Mouse (Mus musculus) hindbrain, postnatal 0 days (tissue): Measurements from ENCODE around the gene Rpusd1. TPM values are rescaled to one million over a fixed set of nuclear protein-coding genes. Genes with fewer than 3 reads are reported as not detected.

Source experiments
- ATAC-seq: fragments of 200-750 bp; cut with Nextera tagmentation; 2 replicates; pipeline ENCODE4 v1.8.0; 2017; ENCODE audit warnings: mild to moderate bottlenecking, moderate TSS enrichment, moderate library complexity
- DNase-seq: peaks from one replicate; pipeline ENCODE4 v3.0.0-alpha.2; 2015; ENCODE audit warnings: low spot score
- H3K27ac ChIP-seq: fragments of 300-500 bp; sonication (generic); 2 replicates; pipeline ENCODE4 v1.5.1; 2014; ENCODE audit warnings: mild to moderate bottlenecking
- H3K27me3 ChIP-seq: fragments of 300-500 bp; sonication (generic); 2 replicates; pipeline ENCODE4 v1.6.1; 2014; ENCODE audit warnings: low read length, mixed read lengths; ENCODE audit not compliant: insufficient read depth
- H3K36me3 ChIP-seq: fragments of 300-500 bp; sonication (generic); 2 replicates; pipeline ENCODE4 v1.6.1; 2014; ENCODE audit warnings: low read length, mixed read lengths; ENCODE audit not compliant: insufficient read depth
- H3K4me1 ChIP-seq: fragments of 300-500 bp; sonication (generic); 2 replicates; pipeline ENCODE4 v1.6.1; 2014; ENCODE audit warnings: antibody characterized with exemption, low read length, mixed read lengths; ENCODE audit not compliant: insufficient read depth
- H3K4me2 ChIP-seq: fragments of 300-500 bp; sonication (generic); 2 replicates; pipeline ENCODE4 v1.6.1; 2014; ENCODE audit warnings: low read depth, mild to moderate bottlenecking, low read length, moderate library complexity, mixed read lengths
- H3K4me3 ChIP-seq: fragments of 300-500 bp; sonication (generic); 2 replicates; pipeline ENCODE4 v1.5.1; 2014; ENCODE audit warnings: low read length
- H3K9ac ChIP-seq: fragments of 300-500 bp; sonication (generic); replicated peaks from 2 replicates; pipeline ENCODE4 v1.6.1; 2014; ENCODE audit warnings: mild to moderate bottlenecking, low read length, moderate library complexity, mixed read lengths
- H3K9me3 ChIP-seq: fragments of 300-500 bp; sonication (generic); 2 replicates; pipeline ENCODE4 v1.6.1; 2016; ENCODE audit warnings: low read length, mixed read lengths
- CTCF ChIP-seq: IDR thresholded peaks from 2 replicates; pipeline ENCODE4 v1.5.1; 2016; ENCODE audit warnings: antibody characterized with exemption, control low read depth, low read depth
- whole genome bisulfite sequencing: fragments of 180-500 bp; shearing (Covaris S2); extraction: QIAGEN DNeasy Blood & Tissue Kit; methylation state at CpG from one replicate; pipeline ENCODE4 v1.1.7; 2014; 5-methylcytosine and 5-hydroxymethylcytosine counted together
- polyA plus RNA-seq: library from polyadenylated mRNA; unstranded; fragments of >200 nt; fragmentation: Nextera tagmentation; extraction: Ambion mirVana; gene quantifications from 2 replicates; pipeline ENCODE4 v1.2.1, GENCODE M21; 2015
- total RNA-seq: library from RNA; depleted of rRNA; stranded (reverse); fragments of >200 nt; gene quantifications from 2 replicates; pipeline ENCODE4 v1.2.3, GENCODE M21; 2014

Rpusd1 gene
- total and polyA plus RNA-seq, 2 experiments from 2014 or later = 10.1 to 27.9 TPM

DNA sequence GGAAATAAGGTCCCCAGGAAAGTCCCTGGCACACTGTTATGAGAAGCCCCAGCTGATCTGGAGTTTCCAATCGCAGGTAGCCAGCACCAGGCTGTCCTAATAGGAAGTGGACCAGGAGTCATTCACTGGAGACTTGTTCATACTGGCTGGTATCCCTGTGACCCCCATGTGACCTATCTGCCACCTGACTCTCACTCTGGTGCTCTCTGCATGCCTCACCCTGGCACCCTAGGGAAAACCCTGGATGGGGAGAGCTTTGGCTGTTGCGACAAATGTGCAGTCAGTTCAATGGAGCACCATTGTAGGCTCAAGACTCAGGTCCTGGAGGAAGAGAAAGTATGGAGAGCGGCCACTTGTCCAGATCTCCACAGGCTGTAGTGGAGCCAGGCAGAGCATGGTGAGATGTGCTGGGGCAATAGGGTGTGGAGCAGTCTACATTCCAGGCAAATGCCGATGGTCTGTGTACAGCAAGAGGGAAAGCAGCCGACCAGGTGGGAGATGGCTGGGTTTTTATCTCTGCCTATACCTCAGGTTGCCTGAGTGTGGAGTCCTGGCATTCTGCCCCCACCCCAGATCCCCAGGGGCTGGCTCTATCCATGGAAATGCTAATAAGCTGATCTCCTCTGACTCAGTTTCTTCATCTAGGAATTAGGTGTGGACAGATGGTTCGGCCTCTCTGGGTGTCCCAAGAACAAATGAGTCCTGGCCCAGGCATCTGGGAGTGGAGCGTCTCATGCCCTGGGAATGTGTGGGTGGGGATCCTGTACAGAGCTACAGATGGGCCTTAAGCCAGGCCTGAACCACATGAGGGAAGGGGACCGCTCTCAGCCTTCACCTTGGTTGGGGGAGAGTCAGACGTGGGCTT is 29.1 kb downstream of the Rpusd1 start:
- ATAC-seq (no peak), DNase-seq (no peak)
- no peak for TF ChIP-seq CTCF
- H3K36me3 ChIP-seq = no peaks in the 10 kb centered on the region
- H3K27ac ChIP-seq = no peak overlapping the region
- no peak overlapping the region for H3K4me3 ChIP-seq
- no peak overlapping the region for H3K9ac ChIP-seq
- no peaks in the 10 kb centered on the region for H3K4me1 ChIP-seq
- H3K27me3 ChIP-seq = no peaks in the 10 kb centered on the region
- no peaks in the 10 kb centered on the region for H3K9me3 ChIP-seq
- 81% methylated on average over 9 of the region's 9 CpGs for WGBS
- H3K4me2 ChIP-seq = no peak overlapping the region

GRCm38 (mm10) chr17:25757691-25758090 is 30.2 kb downstream of the Rpusd1 start:
- DNase-seq (no peak), ATAC-seq (no peak)
- Histone ChIP-seq H3K4me1 (no peaks in the 10 kb centered on the region), H3K4me3 (no peak overlapping the region), H3K4me2 (no peak overlapping the region), H3K36me3 (no peaks in the 10 kb centered on the region), H3K27ac (no peak overlapping the region), H3K27me3 (no peaks in the 10 kb centered on the region), H3K9me3 (no peaks in the 10 kb centered on the region), H3K9ac (no peak overlapping the region)
- 78% methylated on average over 3 of the region's 3 CpGs for WGBS
- no peak for TF ChIP-seq CTCF

- H3K4me2 ChIP-seq = no peak overlapping the region
- H3K4me1 ChIP-seq = no peaks in the 10 kb centered on the region
- H3K27me3 ChIP-seq = no peaks in the 10 kb centered on the region
- TF ChIP-seq CTCF = no peak
- 79% methylated on average over 8 of the region's 8 CpGs for WGBS
- no peaks in the 10 kb centered on the region for H3K36me3 ChIP-seq
- no peak overlapping the region for H3K4me3 ChIP-seq
- ATAC-seq (no peak), DNase-seq (no peak)
- no peak overlapping the region for H3K9ac ChIP-seq
- no peaks in the 10 kb centered on the region for H3K9me3 ChIP-seq
- H3K27ac ChIP-seq = no peak overlapping the region
These were observed 32.7 kb downstream of the Rpusd1 start for GRCm38 (mm10) chr17:25760148-25760547.

- no peaks in the 10 kb centered on the region for H3K27me3 ChIP-seq
- H3K4me3 ChIP-seq = no peak overlapping the region
- DNase-seq = no peak
- no peak overlapping the region for H3K27ac ChIP-seq
- ATAC-seq = no peak
- no peaks in the 10 kb centered on the region for H3K36me3 ChIP-seq
- H3K4me1 ChIP-seq = no peaks in the 10 kb centered on the region
- H3K9ac ChIP-seq = no peak overlapping the region
- 19% methylated on average over 4 of the region's 4 CpGs for WGBS
- no peak overlapping the region for H3K4me2 ChIP-seq
- no peaks in the 10 kb centered on the region for H3K9me3 ChIP-seq
- no peak for TF ChIP-seq CTCF
These were observed 34.1 kb downstream of the Rpusd1 start for GRCm38 (mm10) chr17:25761561-25761970.

- DNase-seq (no peak), ATAC-seq (no peak)
- H3K9ac ChIP-seq = no peak overlapping the region
- H3K4me2 ChIP-seq = no peak overlapping the region
- no peaks in the 10 kb centered on the region for H3K9me3 ChIP-seq
- H3K27me3 ChIP-seq = no peaks in the 10 kb centered on the region
- no peaks in the 10 kb centered on the region for H3K4me1 ChIP-seq
- H3K36me3 ChIP-seq = no peaks in the 10 kb centered on the region
- H3K27ac ChIP-seq = no peak overlapping the region
- WGBS = 32% methylated on average over 3 of the region's 3 CpGs
- no peak for TF ChIP-seq CTCF
- H3K4me3 ChIP-seq = no peak overlapping the region
These were observed 35.1 kb downstream of the Rpusd1 start for GRCm38 (mm10) chr17:25762591-25762990.

GRCm38 (mm10) chr17:25765886-25766285 is 38.4 kb downstream of the Rpusd1 start:
- ATAC-seq (no peak), DNase-seq (no peak)
- no peak overlapping the region for H3K27ac ChIP-seq
- H3K4me1 ChIP-seq = no peaks in the 10 kb centered on the region
- 38% methylated on average over 5 of the region's 5 CpGs for WGBS
- H3K27me3 ChIP-seq = no peaks in the 10 kb centered on the region
- TF ChIP-seq CTCF = no peak
- H3K9ac ChIP-seq = no peak overlapping the region
- no peak overlapping the region for H3K4me3 ChIP-seq
- no peaks in the 10 kb centered on the region for H3K36me3 ChIP-seq
- H3K9me3 ChIP-seq = no peaks in the 10 kb centered on the region
- no peak overlapping the region for H3K4me2 ChIP-seq

DNA sequence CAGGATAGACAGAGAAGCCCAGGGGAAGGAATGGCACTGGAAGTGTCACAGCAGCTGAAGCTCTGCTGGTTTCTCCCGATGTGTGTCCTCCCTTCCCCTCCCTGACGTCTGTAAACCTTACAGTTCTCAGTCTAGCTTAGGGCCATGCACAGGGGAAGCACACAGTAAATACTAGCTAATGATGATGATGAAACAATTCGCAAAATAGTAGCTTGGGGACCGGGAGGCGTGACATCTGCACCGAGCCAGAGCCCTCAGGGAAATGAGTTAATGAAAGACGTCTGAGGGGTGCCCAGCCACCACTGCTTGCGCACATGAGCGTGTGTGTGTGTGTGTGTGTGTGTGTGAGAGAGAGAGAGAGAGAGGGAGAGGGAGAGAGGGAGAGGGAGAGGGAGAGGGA is 41.9 kb downstream of the Rpusd1 start:
- WGBS = 43% methylated on average over 9 of the region's 9 CpGs
- no peak for DNase-seq
- no peak overlapping the region for H3K4me3 ChIP-seq

More for the DNA sequence above, 41.9 kb downstream of the Rpusd1 start:
- no peak overlapping the region for H3K4me2 ChIP-seq
- no peak overlapping the region for H3K27ac ChIP-seq
- no peaks in the 10 kb centered on the region for H3K9me3 ChIP-seq
- ATAC-seq = no peak
- TF ChIP-seq CTCF = no peak
- H3K36me3 ChIP-seq = no peaks in the 10 kb centered on the region
- no peaks in the 10 kb centered on the region for H3K27me3 ChIP-seq
- H3K4me1 ChIP-seq = peaks cover 5% of the 10 kb centered on the region; the same call in 1 of the 2 replicates
- no peak overlapping the region for H3K9ac ChIP-seq
